Mouse (Mus musculus) layer of hippocampus, adult 6 months (tissue): Measurements from ENCODE around the gene Colgalt1. TPM values are rescaled to one million over a fixed set of nuclear protein-coding genes. Genes with fewer than 3 reads are reported as not detected.

Experiments
- long read RNA-seq, 2 experiments: library from polyadenylated mRNA; unstranded; transcript quantifications; one replicate each; pipeline ENCODE4 v2.0.0; 2019 to 2020
- microRNA-seq: library from miRNA; unstranded; fragments of <30 nt; microRNA quantifications from one replicate; pipeline ENCODE4 v1.2.0, GENCODE M21; 2020
- polyA plus RNA-seq: library from polyadenylated mRNA; unstranded; fragments of <200 nt; fragmentation: Nextera tagmentation; gene quantifications from 2 replicates; pipeline ENCODE4 v1.2.3, GENCODE M21; 2021

The Colgalt1 gene
- 18.9 and 19.6 TPM in 2 replicates for polyA plus RNA-seq
- long read RNA-seq, experiment 1, transcript Colgalt1-201 (12 exons, 3,207 nt): major isoform, 34 of 43 reads
- long read RNA-seq, experiment 1, partial matches to known transcripts: 5 of 43 reads
- long read RNA-seq, experiment 1, other reads (novel, unspliced or antisense): 4 of 43 reads
- long read RNA-seq, experiment 2, transcript Colgalt1-201 (12 exons, 3,207 nt): major isoform, 176 of 243 reads
- long read RNA-seq, experiment 2, partial matches to known transcripts: 23 of 243 reads
- long read RNA-seq, experiment 2, other reads (novel, unspliced or antisense): 43 of 243 reads

DNA sequence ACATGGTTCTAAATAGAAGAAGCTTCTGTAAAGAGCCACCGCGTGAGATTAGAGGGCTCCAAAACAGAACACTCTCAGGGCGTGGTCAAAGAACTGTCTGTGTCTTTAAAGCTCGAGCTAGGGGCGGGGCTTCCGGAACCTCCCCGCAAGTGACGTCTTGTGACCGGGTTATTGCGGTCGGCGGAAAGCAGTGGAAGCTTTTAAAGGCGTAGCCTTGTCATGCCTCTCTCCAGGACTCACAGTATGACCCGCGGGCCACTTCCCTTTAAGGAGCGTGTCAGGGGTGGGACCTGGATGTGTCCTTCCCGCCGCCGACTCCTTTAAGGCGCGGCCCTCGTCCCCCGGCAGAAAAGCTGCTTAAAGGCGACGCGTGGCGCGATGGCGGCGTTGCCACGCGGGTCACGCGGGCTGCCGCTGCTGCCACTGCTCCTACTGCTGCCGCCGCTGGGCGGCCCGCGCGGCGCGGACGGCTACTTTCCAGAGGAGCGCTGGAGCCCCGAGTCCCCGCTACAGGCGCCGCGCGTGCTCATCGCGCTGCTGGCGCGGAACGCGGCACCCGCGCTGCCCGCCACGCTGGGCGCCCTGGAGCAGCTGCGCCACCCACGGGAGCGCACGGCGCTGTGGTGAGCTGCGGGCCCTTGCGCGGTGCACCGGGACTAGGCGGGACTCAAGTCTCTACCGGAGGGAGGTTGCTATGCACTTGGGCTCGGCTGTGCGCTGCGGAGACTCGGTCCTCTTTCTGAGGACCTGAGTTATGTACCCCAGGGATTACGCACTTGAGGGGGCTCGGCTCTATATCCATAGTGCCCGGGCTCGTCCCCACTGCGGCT, at the start of gene Colgalt1:
Gene Colgalt1, plus strand, starts transcription at position 177 of the 830 bp plus-strand sequence.

GRCm38 (mm10) chr8:71566501-71566900, 44.3 kb upstream of the Colgalt1 start, which contains the start of gene Nxnl1:
TSS of gene Nxnl1 (minus strand) at chr8:71566601.

DNA sequence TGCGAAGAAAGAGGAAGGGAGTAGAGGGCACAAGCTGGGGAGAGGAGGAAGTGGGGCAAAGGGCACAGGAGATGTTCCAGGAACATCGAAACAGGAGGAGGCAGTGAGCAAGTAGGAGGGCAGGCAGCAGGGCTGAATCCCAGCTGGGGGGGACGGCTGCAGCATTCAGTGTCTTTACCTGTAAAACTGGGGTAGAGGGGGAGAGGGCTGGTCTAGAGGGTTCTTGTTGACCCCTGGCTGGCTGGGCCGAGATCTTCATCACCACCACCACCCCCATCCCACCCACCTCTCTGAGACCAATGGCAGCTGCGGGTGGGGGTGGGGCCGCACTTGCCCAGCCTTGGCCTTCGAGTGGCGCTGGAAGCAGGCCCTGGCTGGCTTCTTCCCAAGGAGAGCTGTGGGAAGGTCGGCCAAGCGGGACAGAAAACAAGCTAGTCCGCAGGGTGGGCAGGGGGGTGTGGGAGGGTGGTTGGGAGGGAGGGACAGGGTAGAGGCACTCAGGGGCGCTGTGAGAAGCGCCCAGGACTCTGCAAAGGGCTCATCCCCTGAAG, 42.3 kb upstream of the Colgalt1 start, which contains the start of gene Slc27a1:
Gene Slc27a1, plus strand, starts transcription at position 496 of the 551 bp plus-strand sequence.

GRCm38 (mm10) chr8:71591471-71592373, 19.1 kb upstream of the Colgalt1 start, which contains the start of gene Pgls:
TSS of gene Pgls (plus strand) at chr8:71592176.

DNA sequence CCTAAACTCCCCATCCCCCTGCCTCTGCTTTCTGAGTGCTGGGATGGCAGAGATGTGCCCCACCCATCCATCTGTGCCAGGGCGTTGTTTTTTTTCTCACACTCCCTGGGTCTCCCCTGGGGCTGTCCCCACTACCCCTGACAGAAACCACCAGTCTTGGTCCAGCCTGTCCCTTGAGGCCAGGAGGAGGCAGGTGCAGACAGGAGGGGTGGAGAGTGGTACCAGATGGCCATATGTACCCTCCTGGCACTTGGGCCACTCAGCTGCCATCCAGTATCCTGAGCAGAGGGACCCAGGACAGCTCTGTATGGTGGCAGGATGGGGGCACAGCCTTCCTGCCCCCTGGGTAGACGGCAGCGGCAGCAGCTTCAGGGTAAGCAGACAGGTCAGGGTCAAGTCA, 13.3 kb upstream of the Colgalt1 start, which contains the start of gene Fam129c:
Gene Fam129c, plus strand, starts transcription at position 198 of the 400 bp plus-strand sequence.

DNA sequence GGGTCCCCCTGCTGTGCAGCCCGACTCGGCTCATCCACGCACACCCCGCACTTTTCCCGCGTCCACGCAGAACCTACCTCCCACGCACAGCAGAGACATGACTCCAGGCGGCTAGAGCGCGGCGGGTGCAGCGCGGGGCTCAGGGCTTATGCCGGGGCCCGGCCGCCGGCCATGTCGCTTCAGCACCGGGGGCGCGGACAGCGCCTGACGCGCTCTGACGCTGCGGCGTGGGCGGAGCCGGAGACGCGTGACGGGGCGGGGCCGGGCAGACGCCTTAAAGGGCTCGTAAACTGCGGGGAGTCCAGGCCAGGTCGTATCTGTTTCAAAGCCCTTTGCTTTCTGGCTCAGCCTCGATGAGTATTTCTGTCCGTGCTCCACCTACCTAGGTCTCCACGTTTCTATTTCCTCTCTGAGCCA, 60.8 kb downstream of the Colgalt1 start, which contains the start of gene Unc13a:
Gene Unc13a, minus strand, starts transcription at position 209 of the 417 bp plus-strand sequence.

Small RNA genes within 50 kb of the gene (microRNA-seq; reads per million reads assigned to microRNA genes)
- 25.1 reads per million, percentile 44 among the genes with 10 or more reads in this experiment for gene Mir6769b

Other genes with a start within 250 kb of the Colgalt1 start
- gene Use1, start 244.2 kb upstream of the Colgalt1 start, polyA plus RNA-seq: 177 and 192 TPM in 2 replicates
- gene Ocel1, start 239.7 kb upstream of the Colgalt1 start, polyA plus RNA-seq: 5.5 and 7.3 TPM in 2 replicates
- 8.2 and 8.7 TPM in 2 replicates for gene Nr2f6, start 229.0 kb upstream of the Colgalt1 start, polyA plus RNA-seq
- 1.1 and 1.4 TPM in 2 replicates for gene Ushbp1, start 215.2 kb upstream of the Colgalt1 start, polyA plus RNA-seq
- gene Babam1, start 214.1 kb upstream of the Colgalt1 start, polyA plus RNA-seq: 97.3 and 98.5 TPM in 2 replicates
- gene Ankle1, start 205.0 kb upstream of the Colgalt1 start, polyA plus RNA-seq: 0.11 and 0.13 TPM in 2 replicates
- 357 and 444 TPM in 2 replicates for gene Abhd8, start 147.3 kb upstream of the Colgalt1 start, polyA plus RNA-seq
- gene Mrpl34, start 146.0 kb upstream of the Colgalt1 start, polyA plus RNA-seq: 126 and 129 TPM in 2 replicates
- 152 and 163 TPM in 2 replicates for gene Dda1, start 141.8 kb upstream of the Colgalt1 start, polyA plus RNA-seq
- gene Ano8, start 125.0 kb upstream of the Colgalt1 start, polyA plus RNA-seq: 0.48 and 0.65 TPM in 2 replicates
- 7.7 and 8.2 TPM in 2 replicates for gene Gtpbp3, start 122.9 kb upstream of the Colgalt1 start, polyA plus RNA-seq
- gene Plvap, start 99.2 kb upstream of the Colgalt1 start, polyA plus RNA-seq: 6.2 and 6.3 TPM in 2 replicates
- not detected in 2 replicates for gene Ccdc194, start 85.3 kb upstream of the Colgalt1 start, polyA plus RNA-seq
- gene Bst2, start 73.5 kb upstream of the Colgalt1 start, polyA plus RNA-seq: 5.2 and 15.7 TPM in 2 replicates
- 45.5 and 46.4 TPM in 2 replicates for gene Mvb12a, start 68.1 kb upstream of the Colgalt1 start, polyA plus RNA-seq
- gene Tmem221, start 52.1 kb upstream of the Colgalt1 start, polyA plus RNA-seq: 0.19 and 0.54 TPM in 2 replicates
- gene Nxnl1, start 44.4 kb upstream of the Colgalt1 start, polyA plus RNA-seq: 0.25 and 0.43 TPM in 2 replicates
- gene Slc27a1, start 42.1 kb upstream of the Colgalt1 start, polyA plus RNA-seq: 95.1 and 114 TPM in 2 replicates
- 110 and 114 TPM in 2 replicates for gene Pgls, start 18.8 kb upstream of the Colgalt1 start, polyA plus RNA-seq
- 0.53 and 0.59 TPM in 2 replicates for gene Fam129c, start 13.3 kb upstream of the Colgalt1 start, polyA plus RNA-seq
- 10.7 and 12.7 TPM in 2 replicates for gene Unc13a, start 60.8 kb downstream of the Colgalt1 start, polyA plus RNA-seq
- 1.6 and 2.0 TPM in 2 replicates for gene Jak3, start 65.3 kb downstream of the Colgalt1 start, polyA plus RNA-seq
- not detected in 2 replicates for gene Insl3, start 78.2 kb downstream of the Colgalt1 start, polyA plus RNA-seq
- gene B3gnt3, start 90.8 kb downstream of the Colgalt1 start, polyA plus RNA-seq: 0.59 and 0.63 TPM in 2 replicates
- gene Fcho1, start 114.7 kb downstream of the Colgalt1 start, polyA plus RNA-seq: 16.3 and 19.8 TPM in 2 replicates